30 mouse cellular contexts compared by ENCODE assay signal in genomic region chr6:116643881-116644280, GRCm38 (mm10). TPM values are rescaled to one million over a fixed set of nuclear protein-coding genes. Genes with fewer than 3 reads are reported as not detected.
A peak's percentile ranks its signal among the peaks of the same experiment; 100 is the strongest.
DNase-seq lines count a peak whose midpoint lies in the region; TF ChIP-seq lines count a peak whose summit lies in the region.
"Had no signal": no experiment of that assay in that cellular context is flagged by ENCODE, and none has a peak within 500 bp of the region (broad histone marks: within the 10 kb centered on the region; RNA-seq: fewer than 3 reads in every experiment).

No protein-coding gene starts in this region.

- DNase-seq in gastrocnemius, adult 2 months = no peak
- DNase-seq in gastrocnemius, postnatal 10 days = no peak
- DNase-seq in kidney, adult 2 months = no peak
- DNase-seq in kidney, adult 11 months = no peak
- DNase-seq in yolk sac, embryonic 10.5 days (ENCODE audit: low spot score) = no peak
- DNase-seq: adrenal gland, postnatal 10 days; cerebellum, adult 2 months; cerebellum, postnatal 25 days; embryo, embryonic 11 days; layer of hippocampus, adult 9-11 months; liver, embryonic 13.5 days; midbrain, embryonic 14.5 days; thymus, postnatal 25 days had no signal

- H3K4me1 ChIP-seq in kidney, adult 2 months (ENCODE audit: control insufficient read depth, insufficient read depth, low read length) = no peaks in the 10 kb centered on the region; the same call in 1 of the 2 replicates
- H3K4me1 ChIP-seq in brown adipose tissue, adult 24 weeks (ENCODE audit: control insufficient read depth, insufficient read depth, insufficient read length, low read length) = peaks cover 50% of the 10 kb centered on the region
- H3K4me1 ChIP-seq: forebrain, embryonic 12.5 days; hindbrain, embryonic 10.5 days; neural tube, embryonic 12.5 days had no signal

- H3K4me3 ChIP-seq in gastrocnemius, adult 2 months = no peak overlapping the region
- H3K4me3 ChIP-seq in kidney, adult 2 months (ENCODE audit: insufficient read depth, low read depth, low read length) = no peak overlapping the region
- H3K4me3 ChIP-seq in brown adipose tissue, adult 24 weeks (ENCODE audit: insufficient read depth, low read depth, low read length) = no peak overlapping the region
- H3K4me3 ChIP-seq in myocyte = no peak overlapping the region
- H3K4me3 ChIP-seq: embryonic facial prominence, embryonic 13.5 days; erythroblast, embryonic 14.5 days; forebrain, embryonic 12.5 days; hindbrain, embryonic 10.5 days; intestine, embryonic 15.5 days; left cerebral cortex, adult 2 months; liver, embryonic 13.5 days; neural tube, embryonic 12.5 days had no signal

- no peaks in the 10 kb centered on the region for H3K27me3 ChIP-seq in kidney, adult 2 months (replicated peaks; ENCODE audit: control insufficient read depth, insufficient read depth, low read length)
- no peaks in the 10 kb centered on the region for H3K27me3 ChIP-seq in myocyte (ENCODE audit: control insufficient read depth, insufficient read depth, insufficient read length)
- H3K27me3 ChIP-seq: embryonic facial prominence, embryonic 13.5 days; forebrain, embryonic 12.5 days; intestine, embryonic 15.5 days; liver, embryonic 13.5 days had no signal

- peak overlapping the region; percentile 74 for H3K27ac ChIP-seq in gastrocnemius, adult 2 months
- peak overlapping the region; percentile 18; the same call in 1 of the 2 replicates for H3K27ac ChIP-seq in kidney, adult 2 months (ENCODE audit: insufficient read depth, low read depth, low read length)
- peak overlapping the region; percentile 99 for H3K27ac ChIP-seq in brown adipose tissue, adult 24 weeks (replicated peaks; ENCODE audit: low read depth, low read length)
- H3K27ac ChIP-seq: embryonic facial prominence, embryonic 13.5 days; forebrain, embryonic 12.5 days; hindbrain, embryonic 10.5 days; intestine, embryonic 15.5 days; kidney, postnatal 0 days; liver, embryonic 13.5 days; neural tube, embryonic 12.5 days had no signal

- TF ChIP-seq POLR2A in kidney, adult 2 months (IDR thresholded peaks at IDR 0.05; ENCODE audit: low read depth, low read length) = no peak
- TF ChIP-seq POLR2A in myocyte (IDR thresholded peaks at IDR 0.05; ENCODE audit: insufficient read length, low read depth) = no peak

- no peak overlapping the region for H3ac ChIP-seq in myocyte (ENCODE audit: control insufficient read depth, insufficient read length)

- no peaks in the 10 kb centered on the region for H3K36me3 ChIP-seq in kidney, adult 2 months (ENCODE audit: control insufficient read depth, insufficient read depth, low read length)
- no peaks in the 10 kb centered on the region for H3K36me3 ChIP-seq in myocyte (ENCODE audit: control insufficient read depth, insufficient read depth)
- H3K36me3 ChIP-seq: embryonic facial prominence, embryonic 13.5 days; intestine, embryonic 15.5 days; liver, embryonic 13.5 days had no signal

- no peaks in the 10 kb centered on the region for H3K79me2 ChIP-seq in myocyte (ENCODE audit: control insufficient read depth, insufficient read depth)

- H3K4me2 ChIP-seq in myocyte (ENCODE audit: low read depth) = peak overlapping the region; percentile 54
- H3K4me2 ChIP-seq: embryonic facial prominence, embryonic 13.5 days; forebrain, embryonic 12.5 days; intestine, embryonic 15.5 days; liver, embryonic 13.5 days; neural tube, embryonic 12.5 days had no signal

- TF ChIP-seq CTCF in gastrocnemius, adult 2 months (IDR thresholded peaks at IDR 0.05) = no peak
- TF ChIP-seq CTCF in kidney, adult 2 months (conservative IDR thresholded peaks at IDR 0.05; ENCODE audit: insufficient read depth, insufficient read length, low read depth, low read length) = no peak

- 75% methylated on average over 4 of the region's 4 CpGs for WGBS in kidney, adult 2 months

- intact Hi-C loops in gastrocnemius, adult 2 months (cut with DNase I) = no loop called here

TF ChIP-seq in myocyte, 11 proteins besides CTCF, POLR2A, EP300 and RAD21:
- TF ChIP-seq POLR2AphosphoS2 (IDR thresholded peaks at IDR 0.05; ENCODE audit: insufficient read length, low read depth) (no peak), SRF (IDR thresholded peaks at IDR 0.05; ENCODE audit: control insufficient read depth, insufficient read length, low read depth) (no peak), REST (IDR thresholded peaks at IDR 0.05; ENCODE audit: insufficient read depth, insufficient read length) (no peak), TCF3 (IDR thresholded peaks at IDR 0.05; ENCODE audit: insufficient read length, low read depth) (no peak), MAX (IDR thresholded peaks at IDR 0.05; ENCODE audit: low read depth) (no peak), MYOG (IDR thresholded peaks at IDR 0.05; ENCODE audit: control insufficient read depth in 1 of 3, insufficient read depth in 1 of 3, insufficient read length in 2 of 3, low read depth in 2 of 3) (no peak), TCF12 (IDR thresholded peaks at IDR 0.05; ENCODE audit: insufficient read depth, poor library complexity, severe bottlenecking) (no peak), E2F4 (IDR thresholded peaks at IDR 0.05; ENCODE audit: insufficient read depth) (no peak), MYOD1 (IDR thresholded peaks at IDR 0.05; ENCODE audit: control insufficient read depth in 1 of 3, insufficient read length in 2 of 3, low read depth in 2 of 3) (no peak), CEBPB (IDR thresholded peaks at IDR 0.05; ENCODE audit: insufficient read depth, poor library complexity, severe bottlenecking) (no peak), USF1 (IDR thresholded peaks at IDR 0.05; ENCODE audit: low read depth) (no peak)

RNA-seq across cellular contexts. Expression of gene Depp1, which starts 6.5 kb away (rescaled TPM):
- 10 to 100 TPM in 1 of 2 experiments, 1 to 10 TPM in 1; 6.2 to 24.0 TPM for total RNA-seq in gastrocnemius, adult 2 months (2021)
- total RNA-seq in gastrocnemius, postnatal 10 days (2021) = 10 to 100 TPM in 1 of 2 experiments, 1 to 10 TPM in 1; 6.2 to 28.1 TPM
- 14.3 and 17.8 TPM in 2 replicates for polyA plus RNA-seq in kidney, adult 2 months (2012; rRNA removed)
- polyA plus RNA-seq in brown adipose tissue, adult 24 weeks (2012; ENCODE audit: insufficient read depth, insufficient read length, missing spikeins) = 39.6 and 45.2 TPM in 2 replicates
- 12.0 TPM for polyA plus RNA-seq in myocyte (2012; fragmentation: generic; extraction: Trizol)

RNA-seq across cellular contexts. Expression of gene Zfp422, which starts 15.1 kb away (rescaled TPM):
- total RNA-seq in gastrocnemius, adult 2 months (2021) = 1 to 10 TPM; 7.7 to 7.9 TPM
- total RNA-seq in gastrocnemius, postnatal 10 days (2021) = 10 to 100 TPM; 19.5 to 19.8 TPM
- 15.8 and 22.0 TPM in 2 replicates for polyA plus RNA-seq in kidney, adult 2 months (2012; rRNA removed)
- 10.3 and 10.9 TPM in 2 replicates for polyA plus RNA-seq in brown adipose tissue, adult 24 weeks (2012; ENCODE audit: insufficient read depth, insufficient read length, missing spikeins)
- 5.2 TPM for polyA plus RNA-seq in myocyte (2012; fragmentation: generic; extraction: Trizol)

RNA-seq across cellular contexts. Expression of gene Rassf4, which starts 29.9 kb away (rescaled TPM):
- total RNA-seq in gastrocnemius, adult 2 months (2021) = 1 to 10 TPM; 1.7 to 2.3 TPM
- total RNA-seq in gastrocnemius, postnatal 10 days (2021) = 10 to 100 TPM in 1 of 2 experiments, 1 to 10 TPM in 1; 8.0 to 10.5 TPM
- 3.3 and 4.1 TPM in 2 replicates for polyA plus RNA-seq in kidney, adult 2 months (2012; rRNA removed)
- 3.6 and 4.2 TPM in 2 replicates for polyA plus RNA-seq in brown adipose tissue, adult 24 weeks (2012; ENCODE audit: insufficient read depth, insufficient read length, missing spikeins)
- 0.86 TPM for polyA plus RNA-seq in myocyte (2012; fragmentation: generic; extraction: Trizol)

RNA-seq across cellular contexts. Expression of gene Olfr215, which starts 59.9 kb away (rescaled TPM):
- not detected for total RNA-seq in gastrocnemius, adult 2 months (2021)
- total RNA-seq in gastrocnemius, postnatal 10 days (2021) = not detected
- not detected in 2 replicates for polyA plus RNA-seq in kidney, adult 2 months (2012; rRNA removed)
- polyA plus RNA-seq in brown adipose tissue, adult 24 weeks (2012; ENCODE audit: insufficient read depth, insufficient read length, missing spikeins) = not detected in 2 replicates
- 0.14 TPM for polyA plus RNA-seq in myocyte (2012; fragmentation: generic; extraction: Trizol)
- total RNA-seq: adrenal gland, postnatal 10 days; gastrocnemius, postnatal 4 days; left cerebral cortex, adult 2 months; left cerebral cortex, postnatal 36 days; megakaryocyte, adult 5-6 weeks had no signal
- polyA plus RNA-seq: cerebellum, adult 2 months; embryonic facial prominence, embryonic 13.5 days; erythroblast, embryonic 14.5 days; forebrain, embryonic 12.5 days; hindbrain, embryonic 10.5 days; hindbrain, embryonic 16.5 days; intestine, embryonic 15.5 days; kidney, postnatal 0 days; large intestine, adult 2 months; limb, embryonic 14.5 days; liver, embryonic 13.5 days; midbrain, embryonic 14.5 days; neural tube, embryonic 12.5 days; spleen, adult 2 months had no signal

Comparison
In these comparisons a context has a peak if more than half of its experiments do, and no peak if none do; other contexts are left out.
1. H3K27ac ChIP-seq: peak in every context shown above with its lines; median percentile 99 in brown adipose tissue, adult 24 weeks; 74 in gastrocnemius, adult 2 months; 18 in kidney, adult 2 months.